Mouse (Mus musculus): Measurements from ENCODE around the gene Endov. TPM values are rescaled to one million over a fixed set of nuclear protein-coding genes. Genes with fewer than 3 reads are reported as not detected.

Gene Endov
- polyA plus RNA-seq, 1 experiment, result 15.7 TPM

DNA sequence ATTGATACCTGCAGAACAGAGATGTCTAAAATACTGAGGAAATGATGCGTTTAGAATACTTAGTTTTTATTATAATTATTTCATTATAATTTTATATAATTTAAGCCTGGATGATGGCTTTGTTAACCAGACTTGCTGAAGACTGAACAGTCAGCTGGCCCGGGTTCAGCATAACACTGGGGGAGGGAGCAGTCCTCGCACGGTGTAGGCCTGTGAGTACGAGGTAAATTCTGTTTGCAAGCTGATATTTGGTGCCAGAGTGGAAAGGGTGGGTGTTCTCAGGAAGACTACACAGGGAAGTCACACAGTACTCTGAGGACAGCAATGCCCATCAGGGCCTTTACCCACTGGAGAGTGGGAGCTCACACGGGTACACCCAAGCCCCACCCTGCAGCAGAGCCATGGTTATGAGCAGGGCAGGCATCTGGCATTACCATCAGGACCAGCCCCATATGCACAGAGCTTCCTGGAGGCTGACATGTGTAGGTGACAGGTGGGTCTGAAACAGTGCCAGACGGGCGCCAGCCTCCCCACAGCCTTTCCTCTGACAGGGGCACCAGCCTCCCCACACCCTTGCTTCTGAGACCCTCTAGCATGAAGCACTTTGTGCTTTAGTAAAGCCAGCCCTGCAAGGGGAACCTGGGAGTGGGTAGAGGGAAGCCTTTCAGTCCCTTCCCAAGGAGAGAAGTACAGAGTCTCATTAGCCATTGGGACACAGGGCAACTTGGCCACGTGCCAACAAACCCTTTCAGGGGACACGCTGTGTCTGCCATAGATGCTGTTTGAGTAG, 59.6 kb downstream of the Endov start:
- no peaks in the 10 kb centered on the region for H3K36me3 ChIP-seq (ENCODE audit: control insufficient read depth, insufficient read depth, low read length)
- DNase-seq (ENCODE audit: low read depth in 1 of 2, low spot score in 2 of 2), result no peak
- H3K27me3 ChIP-seq (ENCODE audit: control insufficient read depth, insufficient read depth, low read length), result peaks cover 31% of the 10 kb centered on the region
- no peak for TF ChIP-seq POLR2A (IDR thresholded peaks at IDR 0.05; ENCODE audit: low read depth, low read length)
- no peak for TF ChIP-seq CTCF (IDR thresholded peaks at IDR 0.05; ENCODE audit: extremely low read depth, insufficient read depth, insufficient read length, insufficient replicate concordance)
- no peak overlapping the region for H3K4me3 ChIP-seq (ENCODE audit: extremely low read depth, insufficient read depth, insufficient read length)
- 58% methylated on average over 10 of the region's 10 CpGs for WGBS
- H3K4me1 ChIP-seq (ENCODE audit: control insufficient read depth, insufficient read depth, insufficient read length), result peaks cover 22% of the 10 kb centered on the region
- H3K27ac ChIP-seq (ENCODE audit: insufficient read depth, low read length), result no peak overlapping the region

DNA sequence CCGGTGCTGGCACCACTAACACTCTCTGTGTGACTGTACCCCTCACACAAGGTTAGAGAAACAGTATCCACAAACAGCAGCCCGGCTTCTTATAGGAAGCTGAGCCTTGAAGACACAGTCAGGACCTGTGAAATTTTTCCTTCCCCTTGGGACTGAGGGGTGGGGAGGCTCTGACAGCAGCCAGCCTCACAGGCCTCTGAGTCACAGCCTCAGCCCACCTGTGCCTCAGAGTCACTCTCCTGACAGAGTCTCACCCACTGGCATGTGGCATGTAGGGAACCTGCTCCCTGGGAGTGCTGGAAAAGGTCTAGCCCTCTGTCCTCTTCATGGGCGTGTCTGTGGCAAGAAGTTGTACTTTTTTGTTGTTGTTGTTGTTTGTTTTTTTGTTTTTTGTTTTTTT, 60.3 kb downstream of the Endov start:
- DNase-seq (ENCODE audit: low read depth in 1 of 2, low spot score in 2 of 2), result no peak
- H3K36me3 ChIP-seq (ENCODE audit: control insufficient read depth, insufficient read depth, low read length), result no peaks in the 10 kb centered on the region
- peaks cover 31% of the 10 kb centered on the region for H3K27me3 ChIP-seq (ENCODE audit: control insufficient read depth, insufficient read depth, low read length)
- H3K27ac ChIP-seq (ENCODE audit: insufficient read depth, low read length), result no peak overlapping the region
- TF ChIP-seq POLR2A (IDR thresholded peaks at IDR 0.05; ENCODE audit: low read depth, low read length), result no peak
- no peak overlapping the region for H3K4me3 ChIP-seq (ENCODE audit: extremely low read depth, insufficient read depth, insufficient read length)
- peaks cover 21% of the 10 kb centered on the region for H3K4me1 ChIP-seq (ENCODE audit: control insufficient read depth, insufficient read depth, insufficient read length)
- WGBS, result 78% methylated on average over 3 of the region's 3 CpGs

DNA sequence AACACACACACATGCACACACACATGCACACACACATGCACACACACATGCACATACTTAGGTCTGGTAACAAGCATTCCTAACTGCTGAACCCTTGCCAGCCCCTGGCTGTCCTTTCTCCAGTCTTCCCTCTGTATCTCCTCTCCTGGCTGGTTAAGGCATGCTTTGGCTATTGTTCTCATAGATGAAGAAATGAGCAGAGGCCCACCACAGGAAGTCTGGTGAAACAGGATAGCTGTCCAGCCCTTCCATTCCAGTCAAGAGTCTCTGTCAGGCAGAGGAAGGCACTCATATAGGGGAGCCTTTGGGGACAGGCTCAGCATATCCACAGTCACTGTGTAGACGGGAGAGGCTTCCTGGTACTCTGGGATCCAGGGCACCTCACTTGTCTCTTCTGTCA, 61.2 kb downstream of the Endov start:
- H3K4me3 ChIP-seq (ENCODE audit: extremely low read depth, insufficient read depth, insufficient read length), result no peak overlapping the region

DNA sequence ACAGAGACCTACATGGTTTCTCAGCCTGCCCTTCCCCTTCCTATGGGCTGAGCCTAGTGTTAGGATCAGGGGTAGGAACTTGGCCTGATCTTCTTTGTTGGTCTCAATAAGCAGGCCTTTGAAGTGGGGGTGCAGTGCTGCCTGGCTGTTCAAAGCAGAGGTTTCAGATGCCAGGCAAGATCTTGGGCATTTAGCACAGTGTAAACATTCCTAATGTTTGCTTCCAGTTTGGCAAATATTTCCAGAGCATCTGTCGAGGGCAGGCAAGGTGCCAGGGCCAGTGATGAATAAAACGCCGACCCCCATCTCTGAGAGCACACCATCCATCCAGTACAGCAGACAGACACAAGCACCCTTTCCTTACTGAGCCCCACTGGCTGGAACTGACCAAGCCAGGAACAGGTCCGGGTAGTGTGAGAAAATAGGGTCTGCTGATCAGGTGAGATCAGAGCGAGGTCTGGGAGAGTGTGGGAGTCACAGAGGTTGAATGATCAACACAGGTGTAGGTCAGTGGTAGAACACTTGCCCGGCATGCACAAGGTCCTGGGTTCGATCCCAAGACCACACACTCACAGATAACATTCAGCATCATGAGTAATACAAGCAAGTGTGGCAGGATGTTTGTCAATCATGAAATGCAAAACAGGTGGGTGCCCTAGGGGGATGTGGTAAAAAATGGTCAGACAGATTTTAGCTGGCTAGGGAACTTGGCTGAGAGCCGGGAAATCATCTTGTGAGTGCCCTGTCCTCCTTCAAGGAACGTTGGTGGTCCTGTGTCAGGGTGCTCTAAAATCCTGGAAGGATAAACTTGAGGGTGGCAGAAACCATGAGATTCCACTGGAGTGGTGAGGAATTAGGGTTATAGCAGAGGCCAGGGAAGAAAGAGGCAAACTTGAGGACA, 62.0 kb downstream of the Endov start:
- no peak for DNase-seq (ENCODE audit: low read depth in 1 of 2, low spot score in 2 of 2)
- Histone ChIP-seq H3K4me1 (ENCODE audit: control insufficient read depth, insufficient read depth, insufficient read length) (peaks cover 5% of the 10 kb centered on the region; the same call in 1 of the 2 replicates), H3K4me3 (ENCODE audit: extremely low read depth, insufficient read depth, insufficient read length) (no peak overlapping the region), H3K36me3 (ENCODE audit: control insufficient read depth, insufficient read depth, low read length) (no peaks in the 10 kb centered on the region), H3K27me3 (ENCODE audit: control insufficient read depth, insufficient read depth, low read length) (peaks cover 15% of the 10 kb centered on the region), H3K27ac (ENCODE audit: insufficient read depth, low read length) (no peak overlapping the region)
- no peak for TF ChIP-seq CTCF (IDR thresholded peaks at IDR 0.05; ENCODE audit: extremely low read depth, insufficient read depth, insufficient read length, insufficient replicate concordance)
- TF ChIP-seq POLR2A (IDR thresholded peaks at IDR 0.05; ENCODE audit: low read depth, low read length), result no peak
- 70% methylated on average over 9 of the region's 9 CpGs for WGBS

More for the DNA sequence above, 61.2 kb downstream of the Endov start:
- no peaks in the 10 kb centered on the region for H3K36me3 ChIP-seq (ENCODE audit: control insufficient read depth, insufficient read depth, low read length)
- peaks cover 23% of the 10 kb centered on the region for H3K27me3 ChIP-seq (ENCODE audit: control insufficient read depth, insufficient read depth, low read length)
- peaks cover 13% of the 10 kb centered on the region for H3K4me1 ChIP-seq (ENCODE audit: control insufficient read depth, insufficient read depth, insufficient read length)
- H3K27ac ChIP-seq (ENCODE audit: insufficient read depth, low read length), result no peak overlapping the region
- TF ChIP-seq POLR2A (IDR thresholded peaks at IDR 0.05; ENCODE audit: low read depth, low read length), result no peak
- no peak for TF ChIP-seq CTCF (IDR thresholded peaks at IDR 0.05; ENCODE audit: extremely low read depth, insufficient read depth, insufficient read length, insufficient replicate concordance)
- WGBS, result 58% methylated on average over 1 of the region's 1 CpGs
- no peak for DNase-seq (ENCODE audit: low read depth in 1 of 2, low spot score in 2 of 2)

DNA sequence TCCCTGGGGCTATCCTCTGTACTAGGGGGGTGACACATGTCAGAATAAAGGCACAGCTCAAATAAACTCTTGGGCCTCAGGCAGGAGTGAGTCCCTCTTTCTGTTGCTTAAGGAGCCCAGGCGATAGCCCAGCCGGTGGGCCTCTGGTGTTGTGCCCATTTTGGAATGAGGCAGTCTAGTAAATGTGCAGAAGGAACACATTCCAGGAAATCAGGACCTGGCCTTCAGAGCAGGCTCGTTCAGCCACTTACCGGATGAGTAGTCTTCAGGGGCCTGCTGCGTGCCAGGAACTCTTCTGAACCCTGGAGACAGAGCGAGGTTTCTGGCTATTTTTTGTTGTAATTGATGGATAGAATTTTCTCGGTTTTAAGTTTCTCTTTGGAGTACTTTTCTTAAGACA, 63.6 kb downstream of the Endov start:
- no peaks in the 10 kb centered on the region for H3K36me3 ChIP-seq (ENCODE audit: control insufficient read depth, insufficient read depth, low read length)
- TF ChIP-seq POLR2A (IDR thresholded peaks at IDR 0.05; ENCODE audit: low read depth, low read length), result no peak
- no peak for TF ChIP-seq CTCF (IDR thresholded peaks at IDR 0.05; ENCODE audit: extremely low read depth, insufficient read depth, insufficient read length, insufficient replicate concordance)
- H3K27ac ChIP-seq (ENCODE audit: insufficient read depth, low read length), result no peak overlapping the region
- WGBS, result 85% methylated on average over 7 of the region's 7 CpGs
- DNase-seq (ENCODE audit: low read depth in 1 of 2, low spot score in 2 of 2), result no peak
- H3K4me3 ChIP-seq (ENCODE audit: extremely low read depth, insufficient read depth, insufficient read length), result no peak overlapping the region
- no peaks in the 10 kb centered on the region for H3K4me1 ChIP-seq (ENCODE audit: control insufficient read depth, insufficient read depth, insufficient read length)
- peaks cover 1% of the 10 kb centered on the region; the same call in 1 of the 2 replicates for H3K27me3 ChIP-seq (ENCODE audit: control insufficient read depth, insufficient read depth, low read length)

DNA sequence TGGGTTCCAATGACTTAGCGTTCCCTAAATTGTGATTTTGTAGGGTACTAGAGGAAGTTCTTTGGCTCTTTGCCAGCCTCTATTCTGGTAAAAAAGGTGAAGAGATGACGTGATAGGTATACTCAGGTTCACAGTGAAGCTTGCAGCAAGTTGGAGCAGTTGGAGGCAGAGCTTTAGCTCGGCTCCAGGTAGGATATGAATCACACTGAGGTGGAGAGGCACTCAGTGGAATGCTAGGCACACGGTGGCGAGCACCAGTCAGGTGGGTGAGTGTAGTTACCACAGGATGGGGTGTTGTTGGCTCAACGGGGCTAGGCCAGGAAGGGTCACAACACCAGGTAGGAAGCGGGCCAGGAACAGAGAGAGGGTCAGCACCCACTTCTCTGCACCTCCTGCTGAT, 64.0 kb downstream of the Endov start:
- Histone ChIP-seq H3K27me3 (ENCODE audit: control insufficient read depth, insufficient read depth, low read length) (no peaks in the 10 kb centered on the region; the same call in 1 of the 2 replicates), H3K36me3 (ENCODE audit: control insufficient read depth, insufficient read depth, low read length) (no peaks in the 10 kb centered on the region), H3K4me3 (ENCODE audit: extremely low read depth, insufficient read depth, insufficient read length) (no peak overlapping the region), H3K27ac (ENCODE audit: insufficient read depth, low read length) (no peak overlapping the region), H3K4me1 (ENCODE audit: control insufficient read depth, insufficient read depth, insufficient read length) (no peaks in the 10 kb centered on the region)
- WGBS, result 69% methylated on average over 7 of the region's 7 CpGs
- no peak for TF ChIP-seq CTCF (IDR thresholded peaks at IDR 0.05; ENCODE audit: extremely low read depth, insufficient read depth, insufficient read length, insufficient replicate concordance)
- no peak for TF ChIP-seq POLR2A (IDR thresholded peaks at IDR 0.05; ENCODE audit: low read depth, low read length)
- DNase-seq (ENCODE audit: low read depth in 1 of 2, low spot score in 2 of 2), result no peak
